Mouse (Mus musculus): ENCODE data around the gene Tmem151a. TPM values are rescaled to one million over a fixed set of nuclear protein-coding genes. Genes with fewer than 3 reads are reported as not detected.
"Not testable (repeated sequence)": the region's sequence is repeated elsewhere in the genome, so short reads cannot be mapped to it uniquely, and the experiment has no call there.

Gene Tmem151a
- polyA plus RNA-seq, 1 experiment = 8.1 TPM

DNA sequence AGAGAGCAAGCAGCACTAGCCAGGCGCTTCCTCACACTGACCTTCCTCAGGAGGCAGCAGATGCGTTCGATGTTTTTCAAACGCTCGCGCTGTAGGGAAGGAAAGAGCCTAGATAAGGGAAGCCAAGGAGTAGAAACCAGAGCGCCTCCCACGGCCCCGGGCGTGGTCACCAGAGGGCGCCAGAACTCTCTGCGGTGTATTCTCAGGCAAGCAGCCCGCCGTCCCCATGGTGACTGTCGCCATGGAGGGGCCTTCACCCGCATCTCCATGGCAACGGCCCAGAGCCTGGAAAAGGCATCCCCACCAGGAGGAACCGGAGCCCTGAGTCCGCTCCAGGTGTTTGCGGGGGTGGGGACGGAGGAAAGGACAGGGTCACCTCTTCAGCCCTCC is 8.9 kb upstream of the Tmem151a start:
- 1% methylated on average over 21 of the region's 21 CpGs for WGBS
- Histone ChIP-seq H3K4me1 (ENCODE audit: control insufficient read depth, insufficient read depth, insufficient read length, low read length) (peaks cover 6% of the 10 kb centered on the region), H3K4me3 (ENCODE audit: low read depth, low read length) (no peak overlapping the region), H3K27ac (ENCODE audit: insufficient read depth, low read depth, low read length) (no peak overlapping the region), H3K36me3 (ENCODE audit: control insufficient read depth, insufficient read depth, low read length) (peaks cover 19% of the 10 kb centered on the region), H3K27me3 (ENCODE audit: control insufficient read depth, insufficient read depth, low read length) (no peaks in the 10 kb centered on the region)
- TF ChIP-seq POLR2A (IDR thresholded peaks at IDR 0.05; ENCODE audit: low read depth, low read length) (no peak), CTCF (IDR thresholded peaks at IDR 0.05; ENCODE audit: extremely low read depth, insufficient read length, insufficient replicate concordance, low read depth, low read length) (peak; percentile 87)

DNA sequence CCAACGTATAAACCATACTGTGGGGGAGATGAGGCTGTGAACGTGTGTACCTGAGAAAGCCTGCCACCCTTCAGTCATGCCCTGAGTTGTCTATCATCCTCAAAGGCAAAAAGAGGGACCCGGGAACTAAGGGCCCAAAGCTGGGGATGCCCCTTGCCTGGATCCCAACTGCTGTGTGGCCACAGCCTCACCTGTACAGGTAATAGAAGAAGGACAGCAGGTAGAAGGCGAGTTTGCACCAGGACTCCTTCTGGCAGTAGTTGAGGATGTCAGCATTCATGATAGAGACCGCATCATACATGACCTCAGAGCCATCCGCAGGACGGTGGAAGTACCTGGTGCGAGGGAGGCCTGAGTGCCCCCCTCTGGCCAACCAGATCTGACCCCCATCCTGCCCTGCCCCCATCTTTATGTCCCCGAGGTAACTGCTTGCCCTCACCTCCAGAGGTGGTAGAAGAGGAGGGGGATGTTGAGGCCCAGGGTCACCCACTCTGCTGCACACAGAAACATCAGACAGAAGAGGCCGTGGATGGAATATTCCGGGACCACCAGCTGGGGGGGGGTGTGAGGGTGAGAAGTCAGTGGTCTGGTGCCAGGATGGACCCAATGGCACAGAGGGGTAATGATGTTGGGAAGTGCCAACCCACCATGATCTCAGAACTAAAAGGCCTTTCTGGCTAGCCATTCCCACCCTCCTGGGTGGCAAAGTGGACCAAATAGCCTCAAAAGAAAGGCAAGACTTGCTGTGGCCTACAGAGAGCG is 8.3 kb upstream of the Tmem151a start:
- TF ChIP-seq CTCF (IDR thresholded peaks at IDR 0.05; ENCODE audit: extremely low read depth, insufficient read length, insufficient replicate concordance, low read depth, low read length) = no peak
- no peak for TF ChIP-seq POLR2A (IDR thresholded peaks at IDR 0.05; ENCODE audit: low read depth, low read length)
- H3K27me3 ChIP-seq (ENCODE audit: control insufficient read depth, insufficient read depth, low read length) = no peaks in the 10 kb centered on the region
- H3K4me3 ChIP-seq (ENCODE audit: low read depth, low read length) = no peak overlapping the region
- 76% methylated on average over 12 of the region's 12 CpGs for WGBS
- no peak overlapping the region for H3K27ac ChIP-seq (ENCODE audit: insufficient read depth, low read depth, low read length)
- peaks cover 9% of the 10 kb centered on the region for H3K4me1 ChIP-seq (ENCODE audit: control insufficient read depth, insufficient read depth, insufficient read length, low read length)
- H3K36me3 ChIP-seq (ENCODE audit: control insufficient read depth, insufficient read depth, low read length) = peaks cover 19% of the 10 kb centered on the region

DNA sequence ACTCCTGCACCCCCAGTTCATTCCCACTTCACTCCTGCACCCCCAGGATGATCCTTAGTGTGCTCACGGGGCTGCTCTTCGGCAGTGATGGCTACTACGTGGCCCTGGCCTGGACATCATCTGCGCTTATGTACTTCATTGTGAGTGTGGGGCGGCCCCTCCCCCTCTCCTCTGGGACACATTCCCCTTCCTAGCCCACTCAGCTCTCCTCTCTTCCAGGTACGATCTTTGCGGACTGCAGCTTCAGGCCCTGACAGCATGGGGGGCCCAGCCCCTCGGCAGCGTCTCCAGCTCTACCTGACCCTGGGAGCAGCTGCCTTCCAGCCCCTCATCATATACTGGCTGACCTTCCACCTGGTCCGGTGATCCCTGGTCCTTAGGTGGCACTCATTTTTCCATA is 6.8 kb upstream of the Tmem151a start:
- H3K27me3 ChIP-seq (ENCODE audit: control insufficient read depth, insufficient read depth, low read length) = no peaks in the 10 kb centered on the region
- TF ChIP-seq CTCF (IDR thresholded peaks at IDR 0.05; ENCODE audit: extremely low read depth, insufficient read length, insufficient replicate concordance, low read depth, low read length) (no peak), POLR2A (IDR thresholded peaks at IDR 0.05; ENCODE audit: low read depth, low read length) (no peak)
- H3K27ac ChIP-seq (ENCODE audit: insufficient read depth, low read depth, low read length) = no peak overlapping the region
- H3K36me3 ChIP-seq (ENCODE audit: control insufficient read depth, insufficient read depth, low read length) = peaks cover 19% of the 10 kb centered on the region
- peaks cover 12% of the 10 kb centered on the region for H3K4me1 ChIP-seq (ENCODE audit: control insufficient read depth, insufficient read depth, insufficient read length, low read length)
- WGBS = 95% methylated on average over 10 of the region's 10 CpGs
- no peak overlapping the region for H3K4me3 ChIP-seq (ENCODE audit: low read depth, low read length)

DNA sequence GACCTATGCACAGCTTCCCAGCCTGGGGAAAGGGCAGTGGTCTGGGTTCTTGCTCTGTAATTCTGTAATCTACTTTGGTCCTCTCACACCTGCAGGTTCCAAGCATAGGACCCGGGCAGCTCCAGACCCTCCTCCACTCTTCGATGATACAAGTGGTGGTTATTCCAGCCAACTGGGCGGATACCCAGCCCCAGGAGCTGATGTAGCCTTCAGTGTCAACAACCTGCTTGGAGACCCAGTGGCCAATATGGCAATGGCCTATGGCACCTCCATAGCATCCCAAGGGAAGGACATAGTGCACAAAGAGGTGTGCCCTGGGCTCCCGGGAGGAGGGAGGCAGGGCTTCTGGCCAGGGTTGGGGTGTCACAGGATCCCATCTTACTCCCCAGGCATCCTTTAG is 4.0 kb upstream of the Tmem151a start:
- Histone ChIP-seq H3K27ac (ENCODE audit: insufficient read depth, low read depth, low read length) (no peak overlapping the region), H3K27me3 (ENCODE audit: control insufficient read depth, insufficient read depth, low read length) (peaks cover 9% of the 10 kb centered on the region), H3K4me3 (ENCODE audit: low read depth, low read length) (peak overlapping the region; percentile 79), H3K4me1 (ENCODE audit: control insufficient read depth, insufficient read depth, insufficient read length, low read length) (peaks cover 22% of the 10 kb centered on the region), H3K36me3 (ENCODE audit: control insufficient read depth, insufficient read depth, low read length) (peaks cover 19% of the 10 kb centered on the region)
- TF ChIP-seq CTCF (IDR thresholded peaks at IDR 0.05; ENCODE audit: extremely low read depth, insufficient read length, insufficient replicate concordance, low read depth, low read length) (no peak), POLR2A (IDR thresholded peaks at IDR 0.05; ENCODE audit: low read depth, low read length) (no peak)
- 91% methylated on average over 4 of the region's 4 CpGs for WGBS

DNA sequence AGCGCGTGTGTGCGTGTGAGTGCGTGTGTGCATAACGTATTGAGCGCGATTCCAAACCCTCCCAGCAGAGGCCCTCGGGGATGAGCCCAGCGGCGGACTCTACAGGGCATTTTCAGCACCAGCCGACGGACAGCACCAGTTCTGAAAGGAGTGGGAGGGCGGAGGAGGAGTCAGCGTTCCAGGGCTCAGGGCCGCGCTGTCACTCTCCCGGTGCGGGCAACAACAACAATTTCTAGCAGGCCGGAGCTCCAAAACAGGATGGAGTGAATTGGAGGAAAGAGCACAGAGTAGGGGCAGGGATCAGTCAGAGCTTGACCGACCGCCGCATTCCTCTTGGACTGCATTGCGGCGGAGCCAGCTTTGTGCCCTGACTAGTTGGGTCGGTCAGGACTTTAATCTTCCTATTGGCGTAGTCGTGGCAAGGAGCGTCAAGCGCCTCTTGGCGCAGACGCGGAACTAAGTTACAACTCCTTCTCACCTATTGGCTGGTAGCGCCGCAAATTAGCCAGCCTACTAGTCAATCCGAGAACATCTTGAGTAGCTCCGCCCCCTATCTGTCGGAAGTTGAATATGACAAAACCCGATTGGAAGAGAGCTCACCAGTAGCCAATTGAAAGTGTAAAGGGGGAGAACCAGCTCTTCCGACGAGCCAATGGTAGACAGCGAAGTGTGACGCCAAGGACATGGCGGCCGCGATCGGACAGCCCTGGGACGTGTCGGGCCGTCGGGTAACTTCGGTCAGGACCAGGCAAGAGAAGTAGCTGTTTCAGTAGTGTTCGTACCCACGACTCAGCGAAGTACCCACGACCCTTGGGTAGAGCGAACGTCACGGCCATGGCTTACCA is 2.8 kb upstream of the Tmem151a start, which contains the start of gene Yif1a:
Gene Yif1a, plus strand, starts transcription at position 655 of the 845 bp plus-strand sequence.
- TF ChIP-seq POLR2A (IDR thresholded peaks at IDR 0.05; ENCODE audit: low read depth, low read length) (peak; percentile 66), CTCF (IDR thresholded peaks at IDR 0.05; ENCODE audit: extremely low read depth, insufficient read length, insufficient replicate concordance, low read depth, low read length) (peak; percentile 34; the same call in 1 of the 2 replicates)
- Histone ChIP-seq H3K4me3 (ENCODE audit: low read depth, low read length) (peak within 1 kb of the TSS; percentile 79), H3K36me3 (ENCODE audit: control insufficient read depth, insufficient read depth, low read length) (peaks cover 19% of the 10 kb centered on the region), H3K4me1 (ENCODE audit: control insufficient read depth, insufficient read depth, insufficient read length, low read length) (peaks cover 22% of the 10 kb centered on the region), H3K27ac (ENCODE audit: insufficient read depth, low read depth, low read length) (peak within 1 kb of the TSS; percentile 84), H3K27me3 (ENCODE audit: control insufficient read depth, insufficient read depth, low read length) (peaks cover 12% of the 10 kb centered on the region)
- under 1% methylated on average over 58 of the region's 58 CpGs for WGBS

DNA sequence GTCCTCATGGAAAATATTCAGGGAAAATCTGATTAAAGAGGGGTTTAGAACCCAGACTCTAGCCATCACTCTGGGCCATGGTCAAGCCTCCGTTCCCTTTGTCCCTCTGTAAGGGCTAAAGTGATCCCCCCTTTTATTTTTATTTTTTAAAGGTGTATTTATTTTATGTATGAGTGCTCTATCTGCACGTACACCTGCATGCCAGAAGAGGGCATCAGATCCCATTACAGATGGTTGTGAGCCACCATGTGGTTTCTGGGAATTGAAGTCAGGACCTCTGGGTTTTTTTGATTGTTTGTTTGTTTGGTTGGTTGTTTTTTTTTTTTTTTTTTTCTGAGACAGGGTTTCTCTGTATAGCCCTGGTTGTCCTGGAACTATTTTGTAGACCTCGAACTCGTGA is 1.2 kb upstream of the Tmem151a start:
- H3K36me3 ChIP-seq (ENCODE audit: control insufficient read depth, insufficient read depth, low read length) = peaks cover 11% of the 10 kb centered on the region; the same call in 1 of the 2 replicates
- H3K27ac ChIP-seq (ENCODE audit: insufficient read depth, low read depth, low read length); H3K4me3 ChIP-seq (ENCODE audit: low read depth, low read length): not testable (repeated sequence)
- H3K4me1 ChIP-seq (ENCODE audit: control insufficient read depth, insufficient read depth, insufficient read length, low read length) = peaks cover 22% of the 10 kb centered on the region
- 61% methylated on average over 4 of the region's 4 CpGs for WGBS
- peaks cover 22% of the 10 kb centered on the region for H3K27me3 ChIP-seq (ENCODE audit: control insufficient read depth, insufficient read depth, low read length)

DNA sequence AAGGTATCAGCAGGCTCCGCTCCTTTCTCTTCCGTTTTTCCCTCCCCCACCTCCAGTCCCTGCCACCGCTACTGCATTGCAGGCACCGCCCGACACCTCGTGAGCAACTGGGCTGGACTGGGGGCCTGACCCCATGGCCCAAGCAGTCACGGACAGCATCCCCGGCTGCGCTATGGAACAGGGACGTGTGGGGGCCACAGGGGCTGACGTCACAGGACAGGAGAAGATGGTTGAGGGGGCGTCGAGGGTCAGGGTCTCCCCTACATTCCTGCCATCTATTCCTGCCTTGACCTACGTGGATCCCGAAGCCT is 542 bp downstream of the Tmem151a start:
- WGBS = 6% methylated on average over 15 of the region's 15 CpGs
- H3K27ac ChIP-seq (ENCODE audit: insufficient read depth, low read depth, low read length) = no peak overlapping the region
- peaks cover 34% of the 10 kb centered on the region for H3K27me3 ChIP-seq (ENCODE audit: control insufficient read depth, insufficient read depth, low read length)
- H3K36me3 ChIP-seq (ENCODE audit: control insufficient read depth, insufficient read depth, low read length) = 0 out of 2 replicates have a peak, but pooled peaks cover 1% of the 10 kb centered on the region
- peaks cover 22% of the 10 kb centered on the region for H3K4me1 ChIP-seq (ENCODE audit: control insufficient read depth, insufficient read depth, insufficient read length, low read length)
- peak overlapping the region; percentile 68 for H3K4me3 ChIP-seq (ENCODE audit: low read depth, low read length)
- TF ChIP-seq CTCF (IDR thresholded peaks at IDR 0.05; ENCODE audit: extremely low read depth, insufficient read length, insufficient replicate concordance, low read depth, low read length) (no peak), POLR2A (IDR thresholded peaks at IDR 0.05; ENCODE audit: low read depth, low read length) (no peak)

Measured in small intestine, adult 2 months (tissue).